Mouse (Mus musculus): ENCODE measurements around the gene Cntn4.

DNA sequence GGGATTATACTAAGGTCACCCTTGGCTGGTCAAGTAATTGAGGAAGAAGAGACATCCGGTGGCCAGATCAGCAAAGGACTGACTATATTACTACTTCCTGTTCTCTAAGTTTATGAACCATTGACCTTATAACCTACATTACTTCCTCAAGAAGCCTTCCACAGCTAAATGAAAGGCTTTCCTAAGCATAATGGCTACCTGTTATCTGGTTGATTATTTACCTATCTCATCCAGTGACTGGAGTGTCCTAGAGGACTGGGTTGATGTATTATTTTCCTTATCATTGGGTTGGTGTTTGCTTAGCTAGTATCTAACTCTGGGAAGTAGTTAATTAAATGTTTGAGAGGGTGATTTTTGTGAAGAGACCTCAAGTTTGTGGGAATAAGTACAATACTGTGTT lies 606.4 kb downstream of the Cntn4 start:
- no peak for TF ChIP-seq CTCF (IDR thresholded peaks at IDR 0.05; ENCODE audit: low read depth)
- TF ChIP-seq EP300 (IDR thresholded peaks at IDR 0.05; ENCODE audit: low read depth) = no peak
